Mouse (Mus musculus) urinary bladder, postnatal 25 days (tissue): ENCODE measurements around the gene Glis2.

ENCODE experiments used
- DNase-seq: peaks from one replicate; pipeline ENCODE4 v3.0.0; 2022; ENCODE audit warnings: low spot score

Glis2 gene

DNA sequence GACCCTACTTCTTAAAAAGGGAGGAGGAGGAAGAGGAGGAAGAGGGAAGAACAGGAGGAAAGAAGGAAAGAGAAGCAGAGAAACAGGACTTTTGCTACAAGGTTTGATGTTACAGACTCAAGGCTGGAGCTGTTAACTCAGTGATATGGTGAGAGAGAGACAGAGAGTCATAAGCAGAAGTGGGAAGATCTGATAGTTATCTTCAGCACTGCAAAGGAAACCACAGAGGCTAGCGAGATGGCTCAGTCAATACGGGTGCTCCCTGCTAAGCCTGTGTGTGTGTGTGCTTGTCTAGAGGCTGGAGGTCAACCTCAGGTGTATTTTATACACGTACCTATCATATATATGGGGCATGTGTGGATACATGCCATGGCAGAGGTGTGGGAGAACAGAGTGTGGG is 10.7 kb upstream of the Glis2 start:
- DNase-seq, result no peak

DNA sequence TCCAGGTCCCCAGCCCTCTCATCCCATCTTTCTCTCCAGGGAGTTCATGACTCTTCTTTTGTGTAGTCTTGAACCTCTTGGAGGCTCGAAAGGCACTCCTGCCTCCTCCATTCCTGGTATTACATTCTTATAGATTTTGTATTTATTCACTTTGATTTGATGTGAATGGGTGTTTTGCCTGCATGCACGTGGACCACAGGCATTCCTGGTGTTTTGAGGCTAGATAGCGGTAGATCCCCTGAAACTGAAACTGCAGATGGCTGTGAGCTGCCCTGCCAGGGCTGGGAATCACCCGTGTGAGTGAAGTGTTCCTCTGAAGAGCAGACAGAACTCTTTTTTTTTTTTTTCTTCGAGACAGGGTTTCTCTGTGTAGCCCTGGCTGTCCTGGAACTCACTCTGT is 10.1 kb upstream of the Glis2 start:
- no peak for DNase-seq

DNA sequence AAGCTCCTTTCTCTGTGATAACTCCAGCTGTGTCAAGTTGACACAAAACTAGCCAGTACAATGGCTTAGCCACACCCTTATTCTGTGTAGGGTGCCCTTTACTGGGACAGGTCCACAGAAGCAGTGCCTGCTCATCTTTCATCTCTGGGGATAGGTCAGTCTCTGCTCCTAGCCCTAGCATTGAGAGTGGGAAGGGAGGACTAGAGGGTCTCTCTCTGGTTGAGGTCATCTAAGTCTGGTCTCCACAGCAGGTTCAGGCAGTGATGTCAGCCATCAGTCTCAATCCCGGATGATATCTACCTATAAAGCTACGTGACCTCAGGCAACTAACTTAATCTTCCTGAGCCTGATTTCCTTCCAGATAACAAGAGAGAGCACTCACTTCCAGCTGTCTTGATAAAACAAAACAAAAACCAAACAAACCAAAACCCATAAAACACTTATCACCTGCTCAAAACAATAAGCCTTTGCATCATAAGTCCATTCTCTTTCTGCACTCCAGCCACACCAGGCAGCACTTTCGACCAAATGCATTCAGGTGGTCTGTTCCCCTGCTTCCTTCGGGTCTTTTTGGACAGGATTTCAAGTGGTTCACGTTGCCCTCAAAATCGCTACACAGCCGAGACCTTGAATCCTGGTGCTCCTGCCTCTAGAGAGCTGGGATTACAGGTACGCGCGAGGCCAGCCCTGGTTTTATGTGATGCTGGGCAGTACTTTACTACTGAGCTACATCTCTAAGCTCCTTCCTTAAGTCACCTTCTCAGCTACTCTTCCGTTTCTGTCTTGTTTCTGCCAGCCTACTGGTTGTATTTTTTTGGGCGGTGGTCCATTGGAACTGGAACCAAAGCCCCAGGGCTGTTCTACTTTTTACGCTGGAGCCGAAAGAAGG is 8.6 kb upstream of the Glis2 start:
- no peak for DNase-seq

DNA sequence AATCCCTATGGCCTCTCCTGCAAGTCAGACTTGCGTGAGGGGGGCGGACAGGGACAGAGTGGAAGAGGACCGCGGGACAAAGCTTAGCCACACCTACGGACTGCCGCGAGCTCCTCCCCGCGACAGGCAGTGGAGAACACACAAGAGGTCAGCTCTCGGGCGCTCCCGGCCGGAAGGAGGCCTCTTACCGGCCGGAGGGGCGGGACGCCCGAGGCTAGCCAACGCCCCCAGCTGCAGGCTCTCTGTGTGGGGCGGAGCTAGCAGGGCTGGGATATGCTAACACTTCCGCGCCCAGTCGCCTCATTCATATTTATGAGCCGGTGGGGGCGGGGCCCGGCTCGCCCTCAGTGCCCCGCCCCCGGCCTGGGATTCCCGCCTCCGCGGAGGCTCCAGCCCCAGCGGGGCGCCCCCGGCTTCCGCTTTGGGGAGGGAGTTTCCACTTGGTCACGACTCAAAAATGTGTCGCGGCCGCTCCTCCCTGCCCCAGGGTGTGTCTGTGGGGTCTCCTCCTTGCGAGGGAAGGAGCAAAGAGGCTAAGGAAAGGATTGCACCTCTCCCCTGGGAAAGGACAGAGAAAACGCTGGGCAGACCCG is 7.9 kb upstream of the Glis2 start:
- peak; percentile 96 for DNase-seq

DNA sequence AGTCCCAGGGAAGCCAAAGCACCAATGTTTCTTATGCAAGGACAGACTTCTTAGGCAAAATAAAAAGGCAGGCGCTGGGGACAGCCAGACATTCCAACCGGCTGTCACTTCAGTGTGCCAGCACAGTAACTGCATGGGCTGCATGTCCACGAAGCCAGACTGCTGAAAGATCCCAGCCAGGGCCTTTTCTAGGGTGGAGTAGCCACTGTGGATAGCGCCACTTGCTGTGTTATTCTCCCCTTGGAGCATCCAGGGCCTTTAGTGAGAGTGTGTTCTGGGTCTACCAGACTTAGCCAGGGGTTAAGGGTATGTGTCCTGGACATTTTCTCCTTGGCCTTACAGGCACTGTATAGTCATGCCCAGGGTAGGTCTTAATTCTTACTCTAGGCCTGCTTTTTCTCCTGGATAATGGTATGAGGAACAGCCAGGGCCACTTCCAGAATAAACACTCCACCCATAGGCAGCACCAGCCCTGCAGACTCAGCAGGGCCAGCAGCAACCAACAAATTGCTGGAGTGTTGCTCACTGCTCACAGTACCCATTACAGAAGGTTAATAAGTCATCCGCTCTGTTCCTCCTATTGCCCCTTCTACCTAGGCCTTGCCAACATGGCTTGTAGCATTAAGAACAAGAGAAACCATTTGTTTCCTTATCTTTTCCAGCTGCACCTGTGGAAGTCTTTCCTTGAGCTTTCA is 6.8 kb upstream of the Glis2 start:
- DNase-seq, result no peak

DNA sequence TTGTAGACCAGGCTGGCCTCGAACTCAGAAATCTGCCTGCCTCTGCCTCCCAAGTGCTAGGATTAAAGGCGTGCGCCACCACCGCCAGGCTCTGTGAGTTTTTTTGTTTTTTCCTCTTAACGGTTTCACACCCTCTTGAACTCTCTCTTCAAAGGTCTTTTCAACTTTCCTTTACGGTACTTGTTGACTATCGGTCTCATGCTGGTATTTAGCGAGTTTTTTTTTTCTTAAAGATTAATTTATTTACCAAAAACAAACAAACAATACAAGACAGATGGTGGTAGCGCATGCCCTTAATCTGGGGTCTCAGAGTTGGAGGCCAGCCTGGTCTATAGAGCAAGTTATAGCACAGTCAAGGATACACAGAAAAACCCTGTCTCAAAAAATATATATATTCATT is 4.3 kb upstream of the Glis2 start:
- DNase-seq, result no peak

DNA sequence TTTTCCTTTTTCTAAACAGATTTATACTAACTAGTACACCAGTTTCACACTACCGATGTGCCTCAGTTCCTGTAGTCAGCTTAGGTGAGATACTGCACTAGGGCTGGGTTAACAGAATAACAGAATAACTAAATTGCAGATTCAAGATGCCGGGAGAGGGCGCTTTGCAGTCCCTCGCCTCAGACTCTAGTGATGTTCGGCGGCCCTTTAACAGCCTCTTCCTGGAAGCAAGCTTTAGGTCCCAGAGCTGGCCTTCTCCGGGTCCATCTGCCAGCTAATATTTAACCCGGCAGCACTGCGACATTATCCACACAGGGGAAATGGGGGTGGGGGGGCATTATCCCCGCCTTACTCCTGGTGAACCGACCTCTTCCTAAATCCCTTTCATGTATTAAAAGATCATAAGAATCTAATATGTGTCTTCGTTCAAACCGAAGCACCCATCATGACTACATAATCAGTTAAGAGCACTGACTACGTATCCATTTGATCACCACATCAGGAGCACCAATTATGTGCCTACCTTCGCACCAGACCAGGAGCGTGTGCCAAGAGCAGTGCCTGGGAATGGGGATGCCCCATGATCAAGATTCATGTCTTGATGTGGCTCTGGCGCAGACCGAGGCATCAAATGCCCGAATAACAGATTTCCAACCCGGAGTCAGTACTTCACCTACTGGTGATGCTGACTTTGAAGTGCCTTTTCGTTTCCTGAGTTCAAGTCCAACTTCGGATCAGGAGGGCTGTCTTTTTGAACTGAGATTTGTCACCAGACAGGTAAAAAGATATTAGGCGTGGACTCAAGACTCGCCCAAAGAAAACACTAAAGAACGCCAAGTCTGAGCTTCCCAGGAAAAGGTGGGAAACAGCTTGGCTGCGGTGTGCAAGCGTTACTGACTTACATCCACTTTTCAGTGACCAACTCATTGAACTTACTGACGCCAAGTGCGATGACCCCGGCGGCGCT is 1.3 kb upstream of the Glis2 start:
- peak; percentile 51 for DNase-seq

DNA sequence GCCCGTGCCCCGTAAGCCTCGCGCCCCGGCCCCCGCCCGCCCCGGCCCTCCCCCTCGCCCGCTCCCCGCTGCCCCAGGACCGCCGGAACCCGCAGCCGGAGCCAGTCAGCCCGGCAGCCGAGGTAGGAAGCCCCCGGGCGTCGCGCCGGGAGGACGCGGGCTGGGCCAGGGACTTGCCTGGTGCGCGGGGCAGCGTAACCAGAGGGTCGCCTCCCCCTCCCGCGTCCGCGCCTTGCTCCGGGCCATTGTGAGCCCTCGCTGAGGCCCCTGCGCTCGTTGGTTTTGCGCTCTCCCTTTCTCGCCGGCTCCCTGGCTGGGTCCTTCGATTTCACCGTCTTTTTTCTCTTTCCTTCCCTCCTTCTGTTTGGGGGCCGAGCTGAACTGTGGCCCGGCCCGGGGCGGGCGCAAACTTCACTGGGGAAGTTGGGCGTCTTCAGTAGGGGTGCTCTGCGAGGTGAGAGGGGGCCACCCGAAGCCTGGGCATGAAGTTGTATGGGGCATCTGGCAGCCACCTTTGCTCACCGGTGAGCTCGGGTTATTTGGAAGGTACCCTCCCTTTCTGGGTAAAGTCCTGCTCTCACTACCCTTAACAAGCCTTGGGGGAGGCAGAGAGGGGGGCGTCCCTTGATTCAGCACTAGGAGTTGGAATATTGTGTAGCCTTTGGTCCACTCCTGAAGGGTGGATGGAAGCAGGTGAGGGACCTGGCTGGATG is 457 bp downstream of the Glis2 start:
- DNase-seq, result no peak

DNA sequence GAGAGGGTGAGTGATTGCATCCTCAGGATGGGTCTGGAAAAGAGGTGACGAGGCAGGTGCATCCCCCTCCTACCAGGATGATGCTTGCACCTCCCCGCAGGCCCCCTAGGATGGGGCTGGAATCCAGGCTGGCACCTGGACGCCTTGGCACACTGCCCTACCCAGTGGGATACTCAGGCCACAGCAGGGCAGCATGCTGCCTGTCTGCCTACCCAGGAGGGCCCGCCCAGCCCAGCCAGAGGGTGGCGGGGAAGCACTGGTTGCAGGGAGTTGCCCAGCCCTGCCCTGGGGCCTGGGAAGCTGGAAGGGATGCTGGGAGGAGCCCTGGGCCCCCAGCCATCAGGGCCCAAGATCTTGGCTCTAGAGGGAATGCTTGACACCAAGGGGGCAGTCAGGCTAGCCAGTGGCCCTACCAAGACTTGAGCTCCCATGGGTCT is 1.0 kb downstream of the Glis2 start:
- peak; percentile 46 for DNase-seq

DNA sequence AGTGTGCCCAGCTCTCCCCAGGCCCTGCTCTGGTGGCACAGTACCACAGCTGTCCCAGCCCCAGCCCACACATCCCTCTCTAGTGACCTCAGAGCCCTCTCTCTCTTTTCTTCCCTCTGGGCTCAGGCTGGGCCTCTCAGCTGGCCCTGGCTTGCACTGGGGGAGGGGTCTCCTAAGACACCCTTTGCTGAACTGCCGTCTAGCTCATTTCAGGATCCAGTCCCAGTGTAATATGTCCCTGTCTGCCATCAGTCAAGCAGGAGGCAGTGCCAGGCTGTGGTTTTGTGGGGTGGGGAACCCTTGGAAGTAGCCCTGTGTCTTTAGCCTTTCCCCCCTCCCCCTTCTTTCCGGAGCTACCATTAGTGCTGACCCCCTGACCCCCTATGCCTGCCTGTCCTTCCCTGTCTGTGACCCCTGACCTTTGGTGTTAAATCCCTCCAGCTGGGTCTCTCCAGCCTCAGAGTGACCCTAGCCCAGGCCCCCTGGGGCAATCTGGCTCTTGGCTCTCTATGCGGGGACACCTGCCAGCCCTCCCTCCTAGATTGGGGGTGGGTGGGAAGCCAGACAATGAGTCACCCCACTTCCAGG is 1.7 kb downstream of the Glis2 start:
- no peak for DNase-seq

DNA sequence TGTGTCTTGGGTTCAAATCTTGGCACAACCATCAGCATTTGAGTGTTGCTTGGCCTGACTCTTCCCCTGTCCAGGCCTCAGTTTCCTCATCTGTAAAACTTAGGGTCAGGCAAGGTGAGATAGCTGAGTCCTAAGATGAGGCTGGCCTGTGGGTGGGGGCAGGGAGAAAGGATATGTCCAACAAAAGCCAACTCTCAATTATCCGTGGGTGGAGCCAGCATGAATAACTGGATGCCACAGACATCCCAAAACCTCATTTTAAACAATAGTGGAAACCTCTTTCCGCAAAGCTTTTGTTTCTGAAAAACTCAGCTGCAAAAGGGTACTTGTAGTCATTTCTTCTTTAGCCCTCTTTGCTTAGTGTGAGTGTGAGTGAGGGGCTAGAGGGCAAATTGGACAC is 2.3 kb downstream of the Glis2 start:
- DNase-seq, result no peak

DNA sequence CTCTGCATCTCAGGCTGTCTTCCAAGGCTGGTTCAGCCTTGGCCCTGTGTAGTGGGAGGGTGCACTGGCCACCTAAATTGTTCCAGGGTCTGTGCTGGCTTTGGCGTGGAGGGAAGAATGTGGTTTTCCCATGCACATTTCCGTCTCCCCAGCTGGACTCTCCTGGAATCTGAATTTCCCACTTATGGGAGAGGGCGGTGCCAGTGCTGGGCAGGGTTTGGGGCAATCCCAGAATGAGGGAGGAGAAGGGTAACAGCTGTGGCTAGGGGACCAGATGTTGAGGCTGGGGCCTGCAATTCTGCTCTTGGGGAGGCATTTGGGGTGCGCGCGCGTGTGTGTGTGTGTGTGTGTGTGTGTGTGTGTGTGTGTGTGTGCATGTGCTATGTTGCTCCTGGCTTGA is 2.8 kb downstream of the Glis2 start:
- no peak for DNase-seq

DNA sequence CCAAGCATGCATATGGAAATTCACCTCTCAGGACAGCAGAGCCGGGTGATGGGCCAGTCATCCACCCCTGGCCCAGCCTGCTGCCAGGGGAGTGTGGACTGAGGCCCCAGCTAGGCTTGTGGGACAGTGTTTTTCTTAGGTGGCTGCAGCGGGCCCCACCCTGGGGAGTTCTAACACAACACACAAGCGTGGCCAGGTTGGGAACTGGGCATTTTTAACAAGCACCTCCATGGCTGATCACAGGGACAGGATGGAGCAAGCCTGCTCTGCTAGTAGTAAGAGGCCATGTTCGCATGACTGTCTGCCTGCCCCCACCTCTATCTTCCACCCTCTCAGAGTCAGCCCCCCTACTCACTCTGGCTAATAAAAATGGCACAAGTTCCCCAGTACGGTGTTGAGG is 3.5 kb downstream of the Glis2 start:
- no peak for DNase-seq

DNA sequence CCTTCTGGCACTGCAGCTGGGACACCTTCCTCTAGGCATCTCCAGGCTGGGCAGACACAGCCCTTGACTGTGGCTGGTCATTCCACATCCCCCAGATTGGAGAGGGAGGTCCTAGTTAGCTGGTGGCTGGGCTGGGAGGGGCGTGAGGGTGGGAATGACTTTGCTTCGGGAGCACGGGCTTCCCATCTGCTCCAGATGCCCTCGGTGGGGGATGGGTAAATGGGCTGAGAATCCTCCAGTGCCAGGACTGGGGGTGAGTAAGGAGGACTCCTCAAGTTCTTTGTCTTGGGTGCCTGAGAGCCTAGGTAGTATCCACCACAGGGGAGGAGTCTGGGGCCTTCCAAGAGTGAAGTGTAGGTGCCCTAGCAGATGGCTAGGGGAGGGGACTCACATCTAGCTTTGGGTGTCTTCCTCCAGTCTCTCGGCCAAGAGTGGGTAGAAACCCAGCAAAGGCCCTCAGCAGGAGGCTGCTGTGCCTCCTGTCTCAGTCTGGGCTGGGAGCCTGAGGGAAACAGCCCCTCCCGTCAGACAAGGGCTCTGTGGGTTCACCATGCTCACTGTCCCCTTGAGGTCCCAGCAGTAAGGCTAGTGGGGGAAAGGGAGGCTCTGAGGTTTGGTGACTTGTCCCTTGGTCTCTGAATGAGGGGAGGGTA is 4.5 kb downstream of the Glis2 start:
- no peak for DNase-seq

DNA sequence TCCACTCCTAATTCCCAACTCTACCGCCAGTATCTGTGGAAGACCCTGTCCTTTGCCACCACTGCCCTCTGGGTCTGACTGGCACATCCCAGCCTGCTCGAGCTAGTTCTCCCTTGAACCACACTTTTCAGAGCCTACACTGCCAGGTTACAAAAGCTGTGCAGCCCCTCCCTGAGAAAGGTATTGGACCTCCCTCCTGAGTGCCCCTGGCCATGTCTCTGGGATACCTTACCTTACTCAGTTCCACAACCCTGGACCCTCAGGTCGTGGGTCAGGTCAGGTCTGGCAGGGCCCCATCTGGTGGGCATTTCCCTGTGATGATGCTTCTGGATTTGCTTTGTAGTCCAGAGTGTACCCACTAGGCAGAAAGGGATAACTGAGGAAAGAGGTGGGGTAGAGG is 5.1 kb downstream of the Glis2 start:
- DNase-seq, result no peak

DNA sequence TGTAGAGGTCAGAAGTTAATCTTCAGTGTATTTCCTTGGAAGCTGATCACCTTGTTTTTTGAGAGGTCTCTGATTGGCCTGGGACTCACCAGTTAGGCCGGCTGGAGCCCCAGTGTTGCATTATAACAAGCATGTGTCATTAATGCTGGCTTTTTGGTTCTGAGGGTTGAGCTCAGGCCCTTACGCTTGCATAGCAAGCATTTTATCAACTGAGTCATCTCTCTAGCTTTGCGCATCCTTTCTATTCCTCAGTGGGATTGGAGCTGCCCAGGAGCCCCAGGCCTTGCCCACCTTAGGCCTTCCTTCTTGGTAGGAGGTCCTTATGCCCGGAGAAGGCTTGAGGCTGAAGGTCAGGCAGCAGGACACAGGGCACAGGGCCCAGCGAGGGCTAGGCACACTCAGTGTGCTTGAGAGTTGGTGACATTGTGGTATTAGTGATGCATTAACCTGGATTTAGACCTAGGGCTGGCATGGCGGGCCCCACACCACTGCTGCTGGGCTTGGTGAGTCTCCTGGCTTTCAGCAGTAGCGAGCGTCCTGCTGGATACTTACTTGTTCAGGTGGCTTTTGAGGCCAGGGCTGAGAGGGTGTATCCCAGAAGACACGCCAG is 6.3 kb downstream of the Glis2 start:
- no peak for DNase-seq

DNA sequence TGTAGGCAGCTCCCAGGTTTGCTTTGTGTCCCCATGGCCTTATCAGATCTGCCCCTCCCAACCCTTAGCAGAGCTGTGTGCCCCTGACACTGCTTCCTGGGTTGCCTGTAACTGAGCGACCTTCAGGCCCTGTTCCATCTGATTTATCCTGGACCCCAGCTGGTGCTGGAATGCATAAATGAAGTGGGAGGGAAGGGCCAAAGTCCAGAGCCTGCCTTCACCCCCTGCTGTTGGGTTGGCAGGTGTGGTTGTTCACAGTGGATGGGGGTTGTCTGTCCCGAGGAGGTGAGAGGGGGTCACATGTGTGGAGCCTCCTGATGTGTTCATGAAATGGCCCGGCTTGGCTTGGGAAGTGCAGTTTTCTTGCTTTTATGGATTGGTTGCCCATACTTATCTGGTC is 7.7 kb downstream of the Glis2 start:
- no peak for DNase-seq

DNA sequence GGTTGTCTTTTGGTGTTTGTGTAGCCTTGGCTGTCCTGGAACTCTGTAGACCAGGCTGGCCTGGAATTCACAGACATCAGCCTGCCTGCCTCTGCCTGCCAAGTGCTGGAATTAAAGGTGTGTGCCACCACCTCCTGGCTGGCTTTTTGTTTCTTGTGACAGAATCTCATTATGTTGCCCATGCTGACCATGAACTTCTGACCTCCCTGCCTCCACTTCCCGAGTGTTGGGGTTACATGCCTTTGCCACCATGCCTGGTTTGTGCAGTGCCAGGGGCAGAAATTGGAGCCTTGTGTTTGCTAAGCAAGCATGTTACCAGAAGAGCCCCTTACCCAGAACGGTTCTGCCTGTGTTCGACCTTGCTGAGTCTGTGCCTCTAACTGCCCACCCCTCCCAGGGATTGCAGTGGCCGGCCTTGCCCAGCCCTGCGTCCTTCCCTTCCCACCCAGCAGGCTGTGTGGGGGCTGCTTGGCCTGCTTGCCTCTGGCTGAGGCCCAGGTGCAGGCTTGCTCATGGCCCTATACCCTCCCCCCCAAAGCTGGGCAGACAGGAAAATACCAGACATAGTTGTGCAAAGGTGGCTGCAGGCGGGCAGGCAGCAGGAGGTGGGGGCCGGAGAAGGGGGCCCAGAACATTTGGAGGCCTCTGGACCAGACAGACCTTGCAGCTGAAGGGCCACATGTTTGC is 8.4 kb downstream of the Glis2 start:
- no peak for DNase-seq

DNA sequence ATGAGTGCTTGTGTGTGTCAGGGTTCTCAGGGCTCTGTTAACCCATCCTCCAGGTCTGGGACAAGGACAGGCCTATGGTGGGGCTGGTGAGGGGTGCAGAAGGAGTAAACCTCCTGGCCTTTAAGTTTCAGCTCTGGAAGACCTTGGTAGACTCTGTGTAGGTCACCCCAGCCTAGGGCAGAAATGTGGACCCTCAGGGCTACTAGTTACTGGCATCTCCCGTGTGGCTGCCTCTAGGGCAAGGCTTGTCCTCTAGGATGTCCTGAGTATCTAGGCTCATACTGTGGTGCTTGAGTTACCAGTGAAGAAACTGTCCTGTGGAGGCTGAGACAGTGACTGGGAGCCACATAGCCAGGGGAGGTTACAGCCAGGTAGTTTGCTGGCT is 8.9 kb downstream of the Glis2 start:
- DNase-seq, result no peak
